Mouse (Mus musculus): ENCODE results near the gene Gngt2. TPM values are rescaled to one million over a fixed set of nuclear protein-coding genes. Genes with fewer than 3 reads are reported as not detected.

The Gngt2 gene
- total RNA-seq, 2 experiments from 2014 or later = 18.3 to 20.0 TPM

DNA sequence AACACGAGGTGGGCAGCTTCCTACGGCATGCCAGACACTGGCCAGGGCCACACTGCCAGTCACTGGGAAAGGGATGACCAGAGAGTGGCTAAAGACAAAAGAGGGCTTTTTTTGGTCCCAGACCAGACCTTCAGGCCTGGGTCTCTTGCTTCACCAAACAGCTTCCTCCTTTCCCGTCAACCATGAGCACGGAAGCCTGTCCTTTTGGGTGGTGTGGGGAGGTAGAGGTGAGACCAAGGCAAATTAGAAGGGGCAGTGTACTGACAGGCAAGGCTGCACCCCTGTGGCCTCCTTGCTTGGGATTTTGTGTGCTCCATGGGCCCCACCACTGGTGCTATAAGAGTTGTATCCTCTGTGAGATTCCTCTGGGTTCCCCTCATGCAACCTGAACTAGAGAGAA is 1.6 kb downstream of the Gngt2 start:
- no peak for DNase-seq
- intact Hi-C loops (cut with DNase I) = no loop called here

DNA sequence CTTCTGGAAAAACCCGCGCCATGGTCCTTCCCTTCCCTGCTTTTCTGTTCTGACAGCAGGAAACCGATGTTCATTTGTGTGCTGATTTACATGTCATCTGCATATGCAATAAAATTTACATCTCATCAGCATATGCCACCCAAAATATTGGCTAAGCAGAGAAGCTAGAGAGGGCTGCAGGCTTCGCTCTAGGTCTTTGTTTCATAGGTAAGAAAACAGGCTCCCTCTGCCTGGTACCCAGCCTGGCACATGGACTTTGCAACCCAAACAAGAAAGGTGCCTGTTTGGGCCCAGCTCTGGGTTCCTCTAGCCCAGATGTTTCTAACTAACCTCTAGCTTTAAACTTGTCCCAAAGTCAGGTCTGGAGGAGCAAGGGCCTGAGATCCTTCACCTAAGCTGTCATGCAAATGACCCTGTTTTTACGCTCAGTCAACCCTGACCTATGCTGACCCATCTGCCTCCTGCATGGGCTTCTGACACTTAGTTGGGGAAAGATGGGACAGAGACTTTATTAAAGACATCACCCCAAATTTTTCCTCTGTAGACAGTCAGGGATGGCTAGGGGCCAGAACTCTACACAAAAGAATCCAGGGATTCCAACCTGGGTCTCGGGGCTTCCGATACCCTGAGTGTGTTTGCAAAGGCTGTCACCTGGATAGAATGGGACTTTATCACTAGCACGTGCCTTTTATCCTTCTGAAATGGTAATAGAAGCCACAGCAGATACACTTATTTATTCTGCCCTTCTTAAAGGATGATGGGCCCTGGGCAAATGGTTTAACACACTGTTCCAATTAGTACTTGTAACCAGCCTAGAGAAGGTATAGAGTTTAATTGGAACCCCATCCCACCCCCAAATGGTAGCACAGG is 2.2 kb downstream of the Gngt2 start:
- no peak for DNase-seq
- intact Hi-C loops (cut with DNase I) = no loop called here

DNA sequence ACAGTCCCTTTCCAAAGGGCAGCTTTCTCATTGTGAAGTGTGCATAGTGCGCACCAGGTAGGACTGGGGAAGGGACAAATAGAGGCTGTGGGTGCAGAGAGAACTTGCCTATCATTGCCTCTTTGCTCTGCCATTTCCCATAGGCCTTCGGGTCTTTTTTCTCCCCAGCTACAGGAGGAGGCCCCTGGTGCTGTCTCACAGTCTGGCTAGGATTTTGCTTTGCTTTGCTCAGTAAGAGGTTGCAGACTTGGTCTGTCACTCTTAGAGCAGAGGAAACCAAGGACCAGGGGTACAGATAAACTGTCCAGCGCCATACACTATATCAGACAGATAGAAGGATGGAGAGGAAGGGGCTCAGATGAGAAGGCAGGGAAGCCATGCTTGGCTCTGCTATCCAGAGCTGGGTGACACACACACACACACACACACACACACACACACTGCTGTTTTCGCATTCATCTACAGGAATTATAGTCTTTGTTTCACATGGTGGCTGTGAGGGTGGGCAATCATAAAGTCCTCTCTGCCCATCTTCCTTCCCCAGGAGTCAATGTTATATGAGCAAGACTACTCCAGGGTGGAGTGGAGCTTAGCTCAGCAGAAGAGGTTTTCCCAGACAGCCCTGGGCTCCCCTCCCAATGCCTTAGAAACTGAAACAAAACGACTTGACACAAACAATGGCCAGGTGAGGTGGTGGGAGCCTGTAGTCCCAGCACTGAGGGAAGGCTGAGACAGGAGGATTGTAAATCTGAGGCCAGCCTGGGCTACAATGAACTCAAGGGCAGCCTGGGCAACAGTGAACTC is 3.9 kb downstream of the Gngt2 start:
- DNase-seq = no peak
- intact Hi-C loops (cut with DNase I) = no loop called here

DNA sequence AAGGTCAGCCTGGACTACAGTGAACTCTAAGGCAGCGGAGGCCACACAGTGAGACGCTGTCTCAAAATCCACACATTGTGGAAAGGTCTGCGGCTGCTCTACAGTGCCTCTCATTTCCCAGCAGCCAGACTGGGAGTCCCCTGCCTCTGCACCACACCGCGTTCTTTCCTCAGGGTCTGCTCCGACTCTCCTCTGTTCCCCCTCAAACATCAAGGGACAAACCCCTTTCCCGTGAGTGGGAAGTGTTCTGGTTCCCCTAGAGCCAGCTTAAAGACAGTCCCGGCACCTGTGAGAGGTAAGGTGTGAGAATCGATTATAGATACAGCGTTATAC is 4.4 kb downstream of the Gngt2 start:
- intact Hi-C loops (cut with DNase I) = no loop called here
- DNase-seq = no peak

- intact Hi-C loops (cut with DNase I) = no loop called here
- peak; percentile 60 to 69 for DNase-seq
Observed at GRCm38 (mm10) chr11:95842074-95842681, 5.2 kb downstream of the Gngt2 start, which contains the start of gene Abi3. Abi3 (minus strand) TSS chr11:95842476.

GRCm38 (mm10) chr11:95842953-95843352 is 5.9 kb downstream of the Gngt2 start:
- no peak for DNase-seq
- intact Hi-C loops (cut with DNase I) = no loop called here

DNA sequence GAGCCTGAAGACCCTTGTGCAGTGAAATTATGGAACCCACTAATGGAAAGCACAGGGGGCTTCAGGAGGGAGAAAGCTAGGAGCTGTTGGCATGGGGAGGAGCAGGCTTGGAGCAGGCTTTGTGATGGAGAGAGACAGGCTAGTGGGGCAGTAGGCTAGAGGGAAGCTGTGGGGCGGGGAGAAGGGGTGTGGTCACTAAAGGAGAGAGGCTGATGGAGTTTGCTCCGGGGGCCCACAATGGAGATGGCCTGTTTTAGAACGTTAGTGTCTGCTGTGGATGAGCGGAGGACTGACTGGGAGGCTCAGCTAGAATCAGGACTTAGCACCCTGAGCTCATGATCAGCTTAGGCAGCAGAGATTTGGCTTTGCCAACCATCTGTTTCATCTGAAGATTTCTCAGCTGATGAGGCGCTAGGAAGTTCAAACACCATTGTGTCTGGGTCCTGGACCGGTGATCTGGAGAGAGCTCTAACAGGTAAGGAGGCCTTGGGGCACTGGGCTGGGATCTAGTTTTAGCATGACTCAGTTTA is 6.5 kb downstream of the Gngt2 start:
- DNase-seq = peak in 1 of 2 experiments; percentile 18

GRCm38 (mm10) chr11:95844935-95845334 is 7.9 kb downstream of the Gngt2 start:
- intact Hi-C loops (cut with DNase I) = no loop called here

More for the DNA sequence above, 6.5 kb downstream of the Gngt2 start:
- intact Hi-C loops (cut with DNase I) = no loop called here

GRCm38 (mm10) chr11:95850898-95851297 is 13.9 kb downstream of the Gngt2 start:
- no peak for DNase-seq
- intact Hi-C loops (cut with DNase I) = loop anchor here (5.0 kb wide), 2 partner anchors 79 to 164 kb away; no protein-coding TSS in a partner anchor

More at GRCm38 (mm10) chr11:95844935-95845334, 7.9 kb downstream of the Gngt2 start:
- DNase-seq = no peak

- peak; percentile 75 to 79 for DNase-seq
- intact Hi-C loops (cut with DNase I) = loop anchor here (1.0 to 5.0 kb wide), 3 partner anchors 24 to 166 kb away; no protein-coding TSS in a partner anchor
Observed at GRCm38 (mm10) chr11:95853684-95854083, 16.7 kb downstream of the Gngt2 start.

DNA sequence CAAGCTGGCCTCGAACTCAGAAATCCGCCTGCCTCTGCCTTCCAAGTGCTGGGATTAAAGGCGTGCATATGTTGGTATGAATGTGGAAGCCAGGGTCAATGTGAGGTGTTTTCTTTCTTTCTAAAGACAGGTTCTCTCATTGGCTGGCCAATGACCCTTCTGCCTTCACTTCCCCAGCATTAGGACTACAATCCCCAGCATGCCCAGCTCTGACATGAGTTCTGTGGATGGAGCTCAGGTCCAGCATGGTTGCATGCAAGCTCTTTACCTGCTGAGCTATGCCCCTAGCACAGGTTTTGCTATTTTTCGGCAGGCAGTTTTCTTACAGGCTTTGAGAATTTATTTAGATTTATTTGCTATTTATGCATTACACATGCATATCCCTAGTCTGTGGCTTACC is 20.3 kb downstream of the Gngt2 start:
- intact Hi-C loops (cut with DNase I) = no loop called here

DNA sequence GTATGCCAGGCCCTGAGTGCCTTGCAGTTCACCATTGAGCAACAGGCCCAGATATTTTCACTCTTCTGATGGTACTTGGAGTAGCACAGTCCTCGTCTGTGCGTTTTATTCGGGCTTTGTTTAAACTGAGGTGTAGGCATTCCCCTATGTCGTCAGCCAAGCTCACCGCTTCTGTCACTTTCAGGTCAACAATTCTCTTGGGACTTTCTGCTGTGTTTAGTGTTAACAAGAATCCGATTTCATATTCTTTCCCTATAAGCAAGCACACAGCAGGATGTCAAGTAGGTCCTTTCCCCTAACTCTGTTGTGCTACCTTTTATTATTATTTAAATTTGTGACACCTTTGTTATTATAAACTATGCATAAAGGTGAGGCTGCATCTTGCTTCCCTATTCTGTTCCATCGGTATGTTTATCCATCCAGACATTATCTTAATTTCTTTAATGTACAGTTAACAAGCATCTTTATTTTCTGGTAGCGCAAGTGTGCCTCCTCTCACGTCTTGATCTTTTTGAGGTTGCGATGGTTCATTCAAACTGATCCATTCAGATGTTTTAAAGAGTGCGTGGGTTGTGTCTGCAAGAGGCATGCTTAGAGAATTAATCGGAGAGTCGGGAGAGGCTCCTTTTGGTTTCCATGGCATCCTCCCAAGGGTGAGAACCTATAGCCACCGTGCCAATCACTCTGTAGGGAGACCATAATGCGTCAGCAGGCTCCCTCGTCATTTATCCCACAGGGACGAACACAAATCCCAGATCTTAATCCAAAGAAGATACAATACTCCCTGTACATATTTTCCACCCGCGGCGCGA is 20.9 kb downstream of the Gngt2 start:
- intact Hi-C loops (cut with DNase I) = no loop called here
- no peak for DNase-seq

More for the DNA sequence above, 20.3 kb downstream of the Gngt2 start:
- DNase-seq = no peak

DNA sequence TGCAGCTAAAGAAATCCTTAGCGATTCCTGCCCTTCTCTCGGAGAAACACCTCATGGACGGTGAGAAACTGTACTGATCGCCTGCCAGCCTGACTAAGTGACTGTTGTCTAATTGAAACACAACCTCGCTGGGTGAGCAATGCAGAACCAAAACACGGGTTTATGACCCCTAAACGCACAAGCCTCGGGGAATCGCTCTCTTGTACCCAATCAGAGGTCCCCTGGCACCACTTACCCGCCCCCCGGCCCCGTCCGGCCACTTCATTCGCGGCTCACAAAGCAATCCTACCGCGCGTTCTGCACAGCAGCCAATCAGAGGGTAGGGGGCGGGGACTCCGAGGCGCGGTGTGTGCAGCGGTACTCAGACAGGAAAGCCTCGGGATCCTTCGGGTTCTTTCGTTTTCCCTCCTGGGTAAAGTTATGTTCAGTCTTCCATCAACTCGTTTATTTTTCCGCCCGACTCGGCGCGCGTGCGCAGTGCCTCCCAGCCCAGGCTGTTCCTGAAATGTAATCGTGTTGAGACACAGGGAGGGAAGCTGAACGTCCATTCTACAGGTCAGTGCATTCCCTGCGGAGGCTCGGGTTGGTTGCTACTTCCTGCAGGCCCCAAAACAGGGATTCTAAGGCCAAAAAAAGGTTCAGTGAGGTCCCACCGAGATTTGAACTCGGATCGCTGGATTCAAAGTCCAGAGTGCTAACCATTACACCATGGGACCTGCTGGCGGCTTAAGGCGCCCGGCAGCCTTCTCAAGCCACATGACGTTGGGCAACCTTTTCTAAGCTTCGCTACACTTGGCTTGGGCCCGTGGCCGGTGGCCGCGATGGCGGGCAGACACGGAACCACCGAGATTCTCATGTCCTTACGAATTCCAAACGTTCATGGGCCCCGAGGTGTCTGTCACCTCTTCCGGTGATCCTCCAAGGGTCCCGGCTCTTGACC is 21.8 kb downstream of the Gngt2 start:
- intact Hi-C loops (cut with DNase I) = no loop called here
- peak; percentile 95 to 96 for DNase-seq

- no peak for DNase-seq
- intact Hi-C loops (cut with DNase I) = no loop called here
Observed at GRCm38 (mm10) chr11:95859468-95859855, 22.4 kb downstream of the Gngt2 start.

DNA sequence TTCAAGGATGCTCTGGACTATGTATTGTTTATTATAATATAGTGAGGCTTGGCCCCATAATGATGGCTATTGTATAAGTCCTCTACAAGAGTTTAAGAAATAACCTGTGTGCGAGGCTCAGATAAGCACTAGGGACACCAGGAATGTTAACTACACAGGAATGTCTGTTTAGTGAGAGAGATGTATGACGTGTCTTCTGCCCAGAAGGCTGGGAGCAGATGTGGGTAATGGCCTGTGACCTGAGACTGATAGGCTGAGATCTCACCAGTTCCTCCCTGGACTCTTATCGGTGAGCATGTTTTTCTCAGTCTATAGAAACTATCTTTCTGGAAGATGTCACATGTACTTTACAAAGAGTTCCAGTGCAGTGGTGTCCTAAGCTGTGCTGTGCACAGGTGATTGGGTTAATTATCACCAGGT is 23.1 kb downstream of the Gngt2 start:
- intact Hi-C loops (cut with DNase I) = no loop called here
- no peak for DNase-seq

GRCm38 (mm10) chr11:95861397-95861796 is 24.4 kb downstream of the Gngt2 start:
- intact Hi-C loops (cut with DNase I) = no loop called here

DNA sequence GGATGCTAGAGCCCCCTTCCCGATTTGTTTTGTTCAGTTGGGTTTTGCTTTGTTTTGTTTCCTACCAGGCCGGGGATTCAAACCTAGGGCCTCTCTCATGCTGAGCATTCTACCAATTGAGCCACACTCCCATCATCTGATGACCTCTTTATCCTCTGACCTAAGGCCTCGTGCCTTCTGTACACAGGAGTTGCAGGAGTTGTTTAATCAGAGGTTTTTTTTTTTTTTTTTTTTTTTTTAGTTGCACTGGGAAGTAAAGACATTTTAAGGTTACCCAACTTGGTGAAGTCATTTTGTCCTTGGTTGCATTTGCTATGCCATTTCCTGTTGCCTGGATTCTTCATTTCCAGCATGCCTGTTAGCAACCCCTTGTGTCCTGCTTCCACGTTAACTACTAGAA is 32.4 kb downstream of the Gngt2 start:
- no peak for DNase-seq
- intact Hi-C loops (cut with DNase I) = no loop called here

More at GRCm38 (mm10) chr11:95861397-95861796, 24.4 kb downstream of the Gngt2 start:
- DNase-seq = no peak

DNA sequence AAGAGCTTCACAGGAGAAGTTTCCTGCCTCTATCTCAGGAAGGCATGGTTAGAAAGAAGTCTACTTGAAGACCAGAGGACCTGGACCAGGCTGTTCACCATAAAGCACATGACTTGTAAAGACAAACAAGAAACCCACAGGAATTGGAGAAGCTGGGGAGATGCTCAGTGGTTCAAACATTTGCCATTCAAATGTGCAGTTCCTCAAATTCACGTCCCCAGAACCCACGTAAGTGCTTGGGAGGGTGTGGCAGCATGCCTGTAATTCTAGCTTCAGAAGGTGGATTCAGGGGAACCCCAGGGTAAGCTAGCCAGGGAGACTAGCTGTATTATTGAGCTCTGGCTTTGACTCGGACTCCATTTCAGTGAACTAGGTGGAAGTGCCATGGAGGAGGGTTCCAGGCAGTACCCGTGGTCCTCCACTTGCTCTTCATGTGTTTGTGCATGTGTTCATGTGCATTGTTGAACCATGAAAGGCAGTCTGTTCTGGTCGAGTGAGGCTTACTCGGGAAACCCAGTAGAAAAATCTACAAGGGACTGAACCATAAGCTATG is 33.0 kb downstream of the Gngt2 start:
- intact Hi-C loops (cut with DNase I) = loop anchor here (10.0 kb wide), 1 partner anchor 265 kb away; the partner anchor contains the start of gene Ttll6
- no peak for DNase-seq

Measured in heart, postnatal 14 days (tissue).